Mouse (Mus musculus): Measurements from ENCODE around the gene Gm20865. TPM values are rescaled to one million over a fixed set of nuclear protein-coding genes. Genes with fewer than 3 reads are reported as not detected.
"Not testable (repeated sequence)": the region's sequence is repeated elsewhere in the genome, so short reads cannot be mapped to it uniquely, and the experiment has no call there.

The Gm20865 gene
- not detected for total RNA-seq (2021)
- long read RNA-seq, experiment 1, result 0 reads
- long read RNA-seq, experiment 2, result 0 reads

GRCm38 (mm10) chrY:21241275-21241674 lies at the start of gene Gm20865:
TSS of gene Gm20865 (plus strand) at chrY:21241575.
- DNase-seq, result not testable (repeated sequence)

Other genes starting within 250 kb of the Gm20865 start
- not detected for gene Gm29866, start 247.9 kb upstream of the Gm20865 start, total RNA-seq (2021)
- gene Gm20909, start 77.0 kb upstream of the Gm20865 start, total RNA-seq (2021), result not detected